ENCODE assay signal across 13 mouse cellular contexts in genomic region chr10:4006296-4007015, GRCm38 (mm10). TPM values are rescaled to one million over a fixed set of nuclear protein-coding genes. Genes with fewer than 3 reads are reported as not detected.
DNase-seq lines count a peak whose midpoint lies in the region; ATAC-seq and TF ChIP-seq lines count a peak whose summit lies in the region.
"Had no signal": no experiment of that assay in that cellular context is flagged by ENCODE, and none has a peak within 500 bp of the region (broad histone marks: within the 10 kb centered on the region; RNA-seq: fewer than 3 reads in every experiment).

No protein-coding gene starts in this region.

- no peak for TF ChIP-seq CTCF in hindbrain, postnatal 0 days (IDR thresholded peaks at IDR 0.05; ENCODE audit: low read depth)

- peaks cover 5% of the 10 kb centered on the region; the same call in 1 of the 2 replicates for H3K4me1 ChIP-seq in heart, embryonic 13.5 days
- H3K4me1 ChIP-seq in heart, embryonic 11.5 days (ENCODE audit: control insufficient read depth, insufficient read depth, low read length), result no peaks in the 10 kb centered on the region
- H3K4me1 ChIP-seq in limb, embryonic 13.5 days, result peaks cover 22% of the 10 kb centered on the region
- 0 out of 2 replicates have a peak, but pooled peaks cover 3% of the 10 kb centered on the region for H3K4me1 ChIP-seq in limb, embryonic 10.5 days
- H3K4me1 ChIP-seq in hindbrain, postnatal 0 days (ENCODE audit: insufficient read depth, low read length), result no peaks in the 10 kb centered on the region
- H3K4me1 ChIP-seq: midbrain, embryonic 12.5 days had no signal

- H3K4me2 ChIP-seq in heart, embryonic 13.5 days, result no peak overlapping the region
- H3K4me2 ChIP-seq in heart, embryonic 11.5 days, result no peak overlapping the region
- no peak overlapping the region for H3K4me2 ChIP-seq in limb, embryonic 13.5 days (replicated peaks)
- H3K4me2 ChIP-seq in hindbrain, postnatal 0 days (ENCODE audit: low read depth, low read length), result no peak overlapping the region
- H3K4me2 ChIP-seq: midbrain, embryonic 12.5 days had no signal

- whole genome bisulfite sequencing in heart, embryonic 13.5 days, result 55% methylated on average over 7 of the region's 7 CpGs
- 59% methylated on average over 7 of the region's 7 CpGs for WGBS in heart, embryonic 11.5 days (ENCODE audit: insufficient replicate concordance)
- WGBS in limb, embryonic 13.5 days, result 49% methylated on average over 7 of the region's 7 CpGs
- 70% methylated on average over 7 of the region's 7 CpGs for WGBS in limb, embryonic 10.5 days
- WGBS in hindbrain, postnatal 0 days, result 55% methylated on average over 7 of the region's 7 CpGs

- H3K27ac ChIP-seq in heart, embryonic 13.5 days (replicated peaks), result peak overlapping the region; percentile 67
- no peak overlapping the region for H3K27ac ChIP-seq in heart, embryonic 11.5 days (ENCODE audit: low read depth, low read length)
- H3K27ac ChIP-seq in limb, embryonic 13.5 days, result peak overlapping the region; percentile 63
- H3K27ac ChIP-seq in limb, embryonic 10.5 days, result no peak overlapping the region
- no peak overlapping the region for H3K27ac ChIP-seq in hindbrain, postnatal 0 days
- H3K27ac ChIP-seq: midbrain, embryonic 12.5 days had no signal

- no peak for ATAC-seq in heart, embryonic 13.5 days (ENCODE audit: extremely low read depth, insufficient number of reproducible peaks, low FRiP score, low TSS enrichment)
- ATAC-seq in heart, embryonic 11.5 days (replicated peaks; ENCODE audit: insufficient number of reproducible peaks, low FRiP score, low TSS enrichment), result no peak
- peak; percentile 67; the same call in 1 of the 2 replicates for ATAC-seq in limb, embryonic 13.5 days (ENCODE audit: low FRiP score, low read depth)
- ATAC-seq in hindbrain, postnatal 0 days, result 0 out of 2 replicates have a peak, but pooled peaks have one; percentile 55
- ATAC-seq: inflammation-experienced regulatory T-cells, adult 6 months had no signal

- no peak overlapping the region for H3K9ac ChIP-seq in heart, embryonic 13.5 days
- H3K9ac ChIP-seq in heart, embryonic 11.5 days (ENCODE audit: low read depth, low read length), result no peak overlapping the region
- H3K9ac ChIP-seq in limb, embryonic 13.5 days, result no peak overlapping the region
- no peak overlapping the region for H3K9ac ChIP-seq in hindbrain, postnatal 0 days (replicated peaks; ENCODE audit: low read length)
- H3K9ac ChIP-seq: midbrain, embryonic 12.5 days had no signal

- no peaks in the 10 kb centered on the region for H3K9me3 ChIP-seq in heart, embryonic 13.5 days
- H3K9me3 ChIP-seq in heart, embryonic 11.5 days (replicated peaks; ENCODE audit: control insufficient read depth, low read length), result no peaks in the 10 kb centered on the region
- no peaks in the 10 kb centered on the region for H3K9me3 ChIP-seq in limb, embryonic 13.5 days
- H3K9me3 ChIP-seq in limb, embryonic 10.5 days (replicated peaks), result no peaks in the 10 kb centered on the region
- no peaks in the 10 kb centered on the region for H3K9me3 ChIP-seq in hindbrain, postnatal 0 days (ENCODE audit: low read length)
- H3K9me3 ChIP-seq: midbrain, embryonic 12.5 days had no signal

- no peak for DNase-seq in limb, embryonic 10.5 days (ENCODE audit: low spot score)
- peak; percentile 28 for DNase-seq in brain, adult 2 months (ENCODE audit: low read depth, low spot score)
- no peak for DNase-seq in hindbrain, postnatal 0 days (ENCODE audit: low spot score)
- no peak for DNase-seq in ovary, postnatal 14 days (ENCODE audit: low spot score)
- no peak for DNase-seq in Muller cell, postnatal 12 days (ENCODE audit: inconsistent ontology term)
- DNase-seq: cerebellum, adult 11-12 months; left cerebral cortex, postnatal 4 days; retina, postnatal 1 day had no signal

- H3K4me3 ChIP-seq in heart, embryonic 13.5 days, result no peak overlapping the region
- H3K4me3 ChIP-seq in heart, embryonic 11.5 days (ENCODE audit: low read depth, low read length), result no peak overlapping the region
- H3K4me3 ChIP-seq in limb, embryonic 13.5 days, result no peak overlapping the region
- no peak overlapping the region for H3K4me3 ChIP-seq in limb, embryonic 10.5 days
- H3K4me3 ChIP-seq in hindbrain, postnatal 0 days (ENCODE audit: low read length), result no peak overlapping the region
- H3K4me3 ChIP-seq: midbrain, embryonic 12.5 days had no signal

- H3K27me3 ChIP-seq in heart, embryonic 13.5 days (replicated peaks), result no peaks in the 10 kb centered on the region
- no peaks in the 10 kb centered on the region for H3K27me3 ChIP-seq in heart, embryonic 11.5 days (ENCODE audit: control insufficient read depth, insufficient read depth, low read length)
- no peaks in the 10 kb centered on the region for H3K27me3 ChIP-seq in limb, embryonic 13.5 days
- no peaks in the 10 kb centered on the region for H3K27me3 ChIP-seq in limb, embryonic 10.5 days (ENCODE audit: low read depth, poor library complexity, severe bottlenecking)
- no peaks in the 10 kb centered on the region for H3K27me3 ChIP-seq in hindbrain, postnatal 0 days (ENCODE audit: insufficient read depth, low read length)
- H3K27me3 ChIP-seq: midbrain, embryonic 12.5 days had no signal

- H3K36me3 ChIP-seq in heart, embryonic 13.5 days, result peaks cover 15% of the 10 kb centered on the region
- H3K36me3 ChIP-seq in heart, embryonic 11.5 days (ENCODE audit: control insufficient read depth, insufficient read depth, low read length), result peaks cover 3% of the 10 kb centered on the region; the same call in 1 of the 2 replicates
- peaks cover 5% of the 10 kb centered on the region; the same call in 1 of the 2 replicates for H3K36me3 ChIP-seq in limb, embryonic 13.5 days
- H3K36me3 ChIP-seq in limb, embryonic 10.5 days, result peaks cover 10% of the 10 kb centered on the region
- H3K36me3 ChIP-seq in hindbrain, postnatal 0 days (ENCODE audit: insufficient read depth, low read length), result no peaks in the 10 kb centered on the region
- H3K36me3 ChIP-seq: midbrain, embryonic 12.5 days had no signal

RNA-seq across cellular contexts. Expression of gene Mthfd1l, which starts 33.5 kb away (rescaled TPM):
- 12.2 and 13.0 TPM in 2 replicates for polyA plus RNA-seq in heart, embryonic 13.5 days (2015; fragmentation: Nextera tagmentation; extraction: Ambion mirVana)
- polyA plus RNA-seq in heart, embryonic 11.5 days (2014; fragmentation: Nextera tagmentation; extraction: Ambion mirVana), result 17.8 and 18.0 TPM in 2 replicates
- 10.4 and 11.1 TPM in 2 replicates for polyA plus RNA-seq in limb, embryonic 13.5 days (2015; fragmentation: Nextera tagmentation; extraction: Ambion mirVana)
- polyA plus RNA-seq in limb, embryonic 10.5 days (2016; fragmentation: Nextera tagmentation; extraction: Ambion mirVana), result 19.5 and 25.6 TPM in 2 replicates
- 9.0 and 10.7 TPM in 2 replicates for total RNA-seq in hindbrain, postnatal 0 days (2014; rRNA removed)
- polyA plus RNA-seq in hindbrain, postnatal 0 days (2015; fragmentation: Nextera tagmentation; extraction: Ambion mirVana), result 7.4 and 7.6 TPM in 2 replicates

Comparison
In these comparisons a context has a peak if more than half of its experiments do, and no peak if none do; other contexts are left out.
1. H3K27ac ChIP-seq: peak in heart, embryonic 13.5 days (single experiment) and limb, embryonic 13.5 days (single experiment); none in heart, embryonic 11.5 days (single experiment), limb, embryonic 10.5 days (single experiment) and hindbrain, postnatal 0 days (single experiment).
2. ATAC-seq: peak in limb, embryonic 13.5 days (single experiment) and hindbrain, postnatal 0 days (single experiment); none in heart, embryonic 13.5 days (single experiment) and heart, embryonic 11.5 days (single experiment).